Mouse (Mus musculus) neural tube, embryonic 14.5 days (tissue): ENCODE data around the gene Nelfa. TPM values are rescaled to one million over a fixed set of nuclear protein-coding genes. Genes with fewer than 3 reads are reported as not detected.

ENCODE experiments used
- ATAC-seq: fragments of 200-750 bp; cut with Nextera tagmentation; 2 replicates; pipeline ENCODE4 v1.8.0; 2017; ENCODE audit warnings: low read depth, mild to moderate bottlenecking, moderate TSS enrichment, moderate library complexity
- H3K27ac ChIP-seq: fragments of 300-500 bp; sonication (generic); 2 replicates; pipeline ENCODE4 v1.5.1; 2014; ENCODE audit warnings: low read depth, mild to moderate bottlenecking, control low read depth, low read length, moderate library complexity, mixed read lengths
- H3K27me3 ChIP-seq: fragments of 300-500 bp; sonication (generic); 2 replicates; pipeline ENCODE4 v1.6.1; 2014; ENCODE audit warnings: low read length; ENCODE audit not compliant: control insufficient read depth, insufficient read depth
- H3K36me3 ChIP-seq: fragments of 300-500 bp; sonication (generic); 2 replicates; pipeline ENCODE4 v1.6.1; 2014; ENCODE audit warnings: low read length, mixed read lengths; ENCODE audit not compliant: control insufficient read depth, insufficient read depth
- H3K4me1 ChIP-seq: fragments of 300-500 bp; sonication (generic); 2 replicates; pipeline ENCODE4 v1.6.1; 2014; ENCODE audit warnings: low read length; ENCODE audit not compliant: control insufficient read depth, insufficient read depth
- H3K4me2 ChIP-seq: fragments of 300-500 bp; sonication (generic); 2 replicates; pipeline ENCODE4 v1.6.1; 2014; ENCODE audit warnings: mild to moderate bottlenecking, low read depth, low read length, control low read depth
- H3K4me3 ChIP-seq: fragments of 300-500 bp; sonication (generic); 2 replicates; pipeline ENCODE4 v1.5.1; 2014; ENCODE audit warnings: low read depth, low read length, control low read depth, mixed read lengths
- H3K9ac ChIP-seq: fragments of 300-500 bp; sonication (generic); replicated peaks from 2 replicates; pipeline ENCODE4 v1.6.1; 2014; ENCODE audit warnings: low read depth, mild to moderate bottlenecking, control low read depth, low read length, mixed read lengths
- H3K9me3 ChIP-seq: fragments of 300-500 bp; sonication (generic); 2 replicates; pipeline ENCODE4 v1.6.1; 2016; ENCODE audit warnings: low read length; ENCODE audit not compliant: control insufficient read depth
- WGBS: fragments of 180-500 bp; shearing (Covaris S2); extraction: QIAGEN DNeasy Blood & Tissue Kit; methylation state at CpG from one replicate; pipeline ENCODE4 v1.1.7; 2014; 5-methylcytosine and 5-hydroxymethylcytosine counted together
- polyA plus RNA-seq: library from polyadenylated mRNA; unstranded; fragments of >200 nt; fragmentation: Nextera tagmentation; extraction: Ambion mirVana; gene quantifications from 2 replicates; pipeline ENCODE4 v1.2.1, GENCODE M21; 2014

Gene Nelfa
- polyA plus RNA-seq, 1 experiment from 2014 or later = 34.3 TPM

- Histone ChIP-seq H3K27me3 (no peaks in the 10 kb centered on the region), H3K36me3 (peaks cover 39% of the 10 kb centered on the region), H3K4me1 (no peaks in the 10 kb centered on the region), H3K9me3 (no peaks in the 10 kb centered on the region), H3K27ac (no peak overlapping the region), H3K9ac (no peak overlapping the region), H3K4me3 (no peak overlapping the region), H3K4me2 (no peak overlapping the region)
- WGBS = 95% methylated on average over 2 of the region's 2 CpGs
- ATAC-seq = no peak
Measured at GRCm38 (mm10) chr5:33902696-33903095, 33.5 kb downstream of the Nelfa start.

DNA sequence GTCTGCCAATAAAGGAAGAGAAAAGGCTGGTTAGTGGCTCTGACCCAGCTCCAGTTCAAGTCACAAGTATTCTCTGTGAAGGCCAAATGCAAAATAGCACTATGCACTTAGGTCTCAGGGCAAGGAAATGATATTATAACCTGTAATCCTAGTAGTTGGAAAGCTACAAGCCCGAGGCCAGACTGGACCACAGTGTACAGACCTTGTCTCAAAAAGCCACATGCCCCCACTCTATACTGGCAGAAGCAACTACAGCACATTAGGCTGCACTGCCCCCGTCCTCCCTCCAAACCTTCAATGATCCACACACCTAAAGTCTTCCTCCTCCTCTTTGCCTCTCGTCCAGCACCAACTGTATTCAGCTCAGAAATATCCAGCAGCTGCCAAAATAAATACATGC, 34.9 kb downstream of the Nelfa start:
- 93% methylated on average over 3 of the region's 3 CpGs for WGBS

GRCm38 (mm10) chr5:33900701-33901263, 35.4 kb downstream of the Nelfa start:
- Histone ChIP-seq H3K4me1 (no peaks in the 10 kb centered on the region), H3K4me3 (no peak overlapping the region), H3K9me3 (no peaks in the 10 kb centered on the region), H3K36me3 (peaks cover 57% of the 10 kb centered on the region), H3K9ac (no peak overlapping the region), H3K27me3 (no peaks in the 10 kb centered on the region), H3K4me2 (no peak overlapping the region), H3K27ac (no peak overlapping the region)
- WGBS = 95% methylated on average over 9 of the region's 9 CpGs
- ATAC-seq = no peak

More for the DNA sequence above, 34.9 kb downstream of the Nelfa start:
- Histone ChIP-seq H3K4me3 (no peak overlapping the region), H3K27ac (no peak overlapping the region), H3K9me3 (no peaks in the 10 kb centered on the region), H3K9ac (no peak overlapping the region), H3K36me3 (peaks cover 52% of the 10 kb centered on the region), H3K27me3 (no peaks in the 10 kb centered on the region), H3K4me2 (no peak overlapping the region), H3K4me1 (no peaks in the 10 kb centered on the region)
- no peak for ATAC-seq

- no peaks in the 10 kb centered on the region for H3K27me3 ChIP-seq
- H3K9me3 ChIP-seq = no peaks in the 10 kb centered on the region
- H3K4me3 ChIP-seq = no peak overlapping the region
- WGBS = 92% methylated on average over 3 of the region's 3 CpGs
- no peak for ATAC-seq
- H3K36me3 ChIP-seq = peaks cover 64% of the 10 kb centered on the region
- H3K9ac ChIP-seq = no peak overlapping the region
- H3K4me1 ChIP-seq = no peaks in the 10 kb centered on the region
- no peak overlapping the region for H3K27ac ChIP-seq
- no peak overlapping the region for H3K4me2 ChIP-seq
Measured at GRCm38 (mm10) chr5:33900101-33900500, 36.1 kb downstream of the Nelfa start.

- H3K27me3 ChIP-seq = no peaks in the 10 kb centered on the region
- H3K4me1 ChIP-seq = no peaks in the 10 kb centered on the region
- no peak overlapping the region for H3K4me2 ChIP-seq
- WGBS = 85% methylated on average over 3 of the region's 3 CpGs
- no peak overlapping the region for H3K27ac ChIP-seq
- no peak overlapping the region for H3K9ac ChIP-seq
- no peaks in the 10 kb centered on the region for H3K9me3 ChIP-seq
- H3K36me3 ChIP-seq = peaks cover 72% of the 10 kb centered on the region
- ATAC-seq = no peak
- no peak overlapping the region for H3K4me3 ChIP-seq
Measured at GRCm38 (mm10) chr5:33899245-33899644, 37.0 kb downstream of the Nelfa start.

DNA sequence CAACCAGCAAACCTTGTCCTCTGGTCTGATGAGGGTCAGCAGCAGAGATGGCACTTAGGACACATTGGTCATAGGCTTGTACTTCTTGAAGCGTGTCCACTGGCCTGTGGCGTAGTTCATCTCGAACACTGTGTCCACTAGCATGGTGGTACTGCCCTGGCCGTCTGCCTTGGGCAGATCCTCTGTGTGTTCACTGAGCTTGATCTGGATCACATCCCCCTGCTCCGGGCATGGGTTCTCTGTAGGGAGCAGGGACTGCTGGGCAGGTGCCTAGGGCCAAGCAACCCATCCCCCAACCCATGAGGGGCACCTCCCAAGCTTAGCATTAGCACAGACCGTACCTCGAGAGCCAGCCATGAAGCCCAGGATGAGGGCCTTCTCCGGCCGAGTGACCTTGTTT, 37.5 kb downstream of the Nelfa start:
- Histone ChIP-seq H3K4me3 (no peak overlapping the region), H3K9me3 (no peaks in the 10 kb centered on the region), H3K4me2 (no peak overlapping the region), H3K9ac (no peak overlapping the region), H3K4me1 (no peaks in the 10 kb centered on the region), H3K27me3 (no peaks in the 10 kb centered on the region), H3K27ac (no peak overlapping the region), H3K36me3 (peaks cover 78% of the 10 kb centered on the region)
- 94% methylated on average over 9 of the region's 9 CpGs for WGBS
- ATAC-seq = no peak

- no peak for ATAC-seq
- Histone ChIP-seq H3K4me2 (no peak overlapping the region), H3K27me3 (no peaks in the 10 kb centered on the region), H3K4me3 (no peak overlapping the region), H3K9me3 (no peaks in the 10 kb centered on the region), H3K36me3 (peaks cover 92% of the 10 kb centered on the region), H3K27ac (no peak overlapping the region), H3K9ac (no peak overlapping the region), H3K4me1 (no peaks in the 10 kb centered on the region)
- WGBS = 88% methylated on average over 2 of the region's 2 CpGs
Measured at GRCm38 (mm10) chr5:33897158-33897557, 39.1 kb downstream of the Nelfa start.

- no peak overlapping the region for H3K4me2 ChIP-seq
- H3K4me1 ChIP-seq = no peaks in the 10 kb centered on the region
- no peak overlapping the region for H3K4me3 ChIP-seq
- H3K9me3 ChIP-seq = no peaks in the 10 kb centered on the region
- no peaks in the 10 kb centered on the region for H3K27me3 ChIP-seq
- peaks cover 91% of the 10 kb centered on the region for H3K36me3 ChIP-seq
- H3K9ac ChIP-seq = no peak overlapping the region
- ATAC-seq = no peak
- 94% methylated on average over 9 of the region's 9 CpGs for WGBS
- H3K27ac ChIP-seq = no peak overlapping the region
Measured at GRCm38 (mm10) chr5:33895116-33895515, 41.1 kb downstream of the Nelfa start.

DNA sequence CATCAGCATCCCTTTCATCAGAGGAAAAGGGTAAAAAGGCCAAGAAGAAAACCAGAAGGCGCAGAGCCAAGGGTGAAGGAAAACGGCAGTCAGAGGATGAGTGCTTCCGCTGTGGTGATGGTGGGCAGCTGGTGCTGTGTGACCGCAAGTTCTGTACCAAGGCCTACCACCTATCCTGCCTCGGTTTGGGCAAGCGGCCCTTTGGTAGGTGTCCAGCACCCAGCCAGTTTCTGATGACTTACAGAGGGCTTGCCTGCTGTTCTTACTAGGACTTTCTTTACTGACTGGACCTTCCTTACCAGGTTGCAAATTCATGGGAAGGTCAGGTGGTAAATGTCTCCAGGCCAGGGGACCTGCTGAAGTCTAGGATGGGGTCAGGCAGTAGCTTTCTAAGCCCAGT, 42.8 kb downstream of the Nelfa start:
- no peak for ATAC-seq
- H3K4me1 ChIP-seq = no peaks in the 10 kb centered on the region
- H3K27me3 ChIP-seq = no peaks in the 10 kb centered on the region
- H3K4me2 ChIP-seq = no peak overlapping the region
- H3K9ac ChIP-seq = no peak overlapping the region
- H3K9me3 ChIP-seq = no peaks in the 10 kb centered on the region
- H3K36me3 ChIP-seq = peaks cover 81% of the 10 kb centered on the region
- 93% methylated on average over 6 of the region's 6 CpGs for WGBS
- H3K27ac ChIP-seq = no peak overlapping the region
- H3K4me3 ChIP-seq = no peak overlapping the region
